Mouse (Mus musculus): ENCODE data around the gene Ier5. TPM values are rescaled to one million over a fixed set of nuclear protein-coding genes. Genes with fewer than 3 reads are reported as not detected.

The Ier5 gene
- total and polyA plus RNA-seq, 2 experiments, result 2.6 to 2.8 TPM

DNA sequence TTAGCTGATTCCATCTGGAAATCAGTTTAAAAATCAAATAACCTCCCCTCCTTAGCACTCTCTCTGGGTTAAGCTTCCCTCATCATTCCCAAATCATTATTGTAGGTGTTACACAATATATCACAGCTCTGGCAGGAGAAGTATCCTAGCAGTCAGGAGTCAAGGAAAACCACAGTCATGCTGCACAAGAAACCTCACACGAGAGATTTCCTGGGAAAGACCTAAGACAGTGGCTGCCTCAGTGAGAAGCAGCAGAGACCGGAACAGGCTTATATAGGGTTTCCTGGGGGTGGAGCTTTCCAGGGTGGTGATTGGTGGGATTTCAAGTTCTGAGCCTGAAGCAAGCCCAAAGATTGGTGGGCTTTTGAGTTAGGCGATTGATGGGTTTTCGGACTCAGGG lies 11.4 kb downstream of the Ier5 start:
- no peak for DNase-seq (ENCODE audit: extremely low read depth, low read depth, low spot score)
- 95% methylated on average over 4 of the region's 4 CpGs for WGBS
- Histone ChIP-seq H3K4me3 (ENCODE audit: insufficient read depth, low read depth, low read length) (no peak overlapping the region), H3K27me3 (ENCODE audit: control insufficient read depth, insufficient read depth, low read length) (no peaks in the 10 kb centered on the region), H3K9ac (ENCODE audit: low read depth, low read length) (no peak overlapping the region), H3K79me2 (ENCODE audit: control insufficient read depth, insufficient read depth, low read length) (no peaks in the 10 kb centered on the region), H3K27ac (replicated peaks; ENCODE audit: insufficient read depth, low read depth, low read length) (no peak overlapping the region), H3K4me1 (ENCODE audit: control insufficient read depth, insufficient read depth, low read length) (peaks cover 15% of the 10 kb centered on the region), H3K36me3 (ENCODE audit: control insufficient read depth, insufficient read depth, low read length) (no peaks in the 10 kb centered on the region)
- TF ChIP-seq POLR2A (IDR thresholded peaks at IDR 0.05; ENCODE audit: extremely low read depth, insufficient read depth, low read length), result no peak
- no peak for TF ChIP-seq CTCF (IDR thresholded peaks at IDR 0.05; ENCODE audit: low read depth, low read length)

- Histone ChIP-seq H3K36me3 (ENCODE audit: control insufficient read depth, insufficient read depth, low read length) (no peaks in the 10 kb centered on the region), H3K27ac (replicated peaks; ENCODE audit: insufficient read depth, low read depth, low read length) (peak overlapping the region; percentile 23; the same call in 1 of the 2 replicates), H3K9ac (ENCODE audit: low read depth, low read length) (no peak overlapping the region), H3K4me1 (ENCODE audit: control insufficient read depth, insufficient read depth, low read length) (peaks cover 17% of the 10 kb centered on the region), H3K79me2 (ENCODE audit: control insufficient read depth, insufficient read depth, low read length) (no peaks in the 10 kb centered on the region), H3K4me3 (ENCODE audit: insufficient read depth, low read depth, low read length) (no peak overlapping the region), H3K27me3 (ENCODE audit: control insufficient read depth, insufficient read depth, low read length) (no peaks in the 10 kb centered on the region)
- no peak for DNase-seq (ENCODE audit: extremely low read depth, low read depth, low spot score)
- TF ChIP-seq CTCF (IDR thresholded peaks at IDR 0.05; ENCODE audit: low read depth, low read length), result no peak
- TF ChIP-seq POLR2A (IDR thresholded peaks at IDR 0.05; ENCODE audit: extremely low read depth, insufficient read depth, low read length), result no peak
- WGBS, result 60% methylated on average over 4 of the region's 4 CpGs
Observed at GRCm38 (mm10) chr1:155086893-155087292, 12.5 kb downstream of the Ier5 start.

- Histone ChIP-seq H3K9ac (ENCODE audit: low read depth, low read length) (no peak overlapping the region), H3K36me3 (ENCODE audit: control insufficient read depth, insufficient read depth, low read length) (no peaks in the 10 kb centered on the region), H3K79me2 (ENCODE audit: control insufficient read depth, insufficient read depth, low read length) (no peaks in the 10 kb centered on the region), H3K27me3 (ENCODE audit: control insufficient read depth, insufficient read depth, low read length) (no peaks in the 10 kb centered on the region), H3K4me1 (ENCODE audit: control insufficient read depth, insufficient read depth, low read length) (peaks cover 20% of the 10 kb centered on the region), H3K27ac (replicated peaks; ENCODE audit: insufficient read depth, low read depth, low read length) (peak overlapping the region; percentile 23; the same call in 1 of the 2 replicates), H3K4me3 (ENCODE audit: insufficient read depth, low read depth, low read length) (no peak overlapping the region)
- 60% methylated on average over 7 of the region's 7 CpGs for WGBS
- TF ChIP-seq CTCF (IDR thresholded peaks at IDR 0.05; ENCODE audit: low read depth, low read length), result no peak
- no peak for TF ChIP-seq POLR2A (IDR thresholded peaks at IDR 0.05; ENCODE audit: extremely low read depth, insufficient read depth, low read length)
- DNase-seq (ENCODE audit: extremely low read depth, low read depth, low spot score), result no peak
Observed at GRCm38 (mm10) chr1:155086416-155086815, 13.0 kb downstream of the Ier5 start.

DNA sequence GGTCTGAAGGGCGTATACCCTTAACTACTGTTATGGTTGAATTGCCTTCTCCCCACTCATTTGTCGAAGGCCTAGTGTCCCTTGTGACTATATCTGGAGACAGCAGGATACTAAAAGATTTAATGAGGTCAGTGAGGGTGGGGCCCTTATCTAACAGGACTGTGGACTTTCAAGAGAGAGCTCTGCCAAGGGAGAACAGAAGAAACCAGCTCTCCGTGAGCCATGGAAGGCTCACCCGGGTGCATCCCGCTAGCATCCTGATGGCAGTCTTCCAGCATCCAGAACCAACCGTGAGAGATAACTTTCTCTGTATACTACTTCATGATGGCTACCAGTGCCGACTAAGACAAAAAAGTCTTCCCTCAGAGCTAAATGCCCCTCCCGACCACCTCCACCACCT lies 14.6 kb downstream of the Ier5 start:
- peak; percentile 68 for DNase-seq (ENCODE audit: extremely low read depth, low read depth, low spot score)
- TF ChIP-seq CTCF (IDR thresholded peaks at IDR 0.05; ENCODE audit: low read depth, low read length) (no peak), POLR2A (IDR thresholded peaks at IDR 0.05; ENCODE audit: extremely low read depth, insufficient read depth, low read length) (no peak)
- peak overlapping the region; percentile 53 for H3K27ac ChIP-seq (replicated peaks; ENCODE audit: insufficient read depth, low read depth, low read length)
- no peaks in the 10 kb centered on the region for H3K27me3 ChIP-seq (ENCODE audit: control insufficient read depth, insufficient read depth, low read length)
- no peaks in the 10 kb centered on the region for H3K36me3 ChIP-seq (ENCODE audit: control insufficient read depth, insufficient read depth, low read length)
- H3K4me1 ChIP-seq (ENCODE audit: control insufficient read depth, insufficient read depth, low read length), result peaks cover 20% of the 10 kb centered on the region
- no peaks in the 10 kb centered on the region for H3K79me2 ChIP-seq (ENCODE audit: control insufficient read depth, insufficient read depth, low read length)
- WGBS, result 30% methylated on average over 8 of the region's 8 CpGs
- H3K4me3 ChIP-seq (ENCODE audit: insufficient read depth, low read depth, low read length), result no peak overlapping the region
- H3K9ac ChIP-seq (ENCODE audit: low read depth, low read length), result no peak overlapping the region

GRCm38 (mm10) chr1:155083271-155084265 lies 15.9 kb downstream of the Ier5 start:
- no peaks in the 10 kb centered on the region for H3K27me3 ChIP-seq (ENCODE audit: control insufficient read depth, insufficient read depth, low read length)
- TF ChIP-seq POLR2A (IDR thresholded peaks at IDR 0.05; ENCODE audit: extremely low read depth, insufficient read depth, low read length) (peak; percentile 68), CTCF (IDR thresholded peaks at IDR 0.05; ENCODE audit: low read depth, low read length) (no peak)
- DNase-seq (ENCODE audit: extremely low read depth, low read depth, low spot score), result peak; percentile 97

GRCm38 (mm10) chr1:155082965-155083268 lies 16.5 kb downstream of the Ier5 start:
- peak overlapping the region; percentile 35; the same call in 1 of the 2 replicates for H3K4me3 ChIP-seq (ENCODE audit: insufficient read depth, low read depth, low read length)
- no peak for DNase-seq (ENCODE audit: extremely low read depth, low read depth, low spot score)
- H3K27me3 ChIP-seq (ENCODE audit: control insufficient read depth, insufficient read depth, low read length), result no peaks in the 10 kb centered on the region
- H3K4me1 ChIP-seq (ENCODE audit: control insufficient read depth, insufficient read depth, low read length), result peaks cover 17% of the 10 kb centered on the region
- H3K79me2 ChIP-seq (ENCODE audit: control insufficient read depth, insufficient read depth, low read length), result no peaks in the 10 kb centered on the region
- 1% methylated on average over 18 of the region's 18 CpGs for WGBS
- peak overlapping the region; percentile 72 for H3K9ac ChIP-seq (ENCODE audit: low read depth, low read length)
- H3K36me3 ChIP-seq (ENCODE audit: control insufficient read depth, insufficient read depth, low read length), result no peaks in the 10 kb centered on the region
- no peak for TF ChIP-seq CTCF (IDR thresholded peaks at IDR 0.05; ENCODE audit: low read depth, low read length)
- peak overlapping the region; percentile 11 for H3K27ac ChIP-seq (replicated peaks; ENCODE audit: insufficient read depth, low read depth, low read length)

More at GRCm38 (mm10) chr1:155083271-155084265, 15.9 kb downstream of the Ier5 start:
- Histone ChIP-seq H3K4me3 (ENCODE audit: insufficient read depth, low read depth, low read length) (peak overlapping the region; percentile 67), H3K4me1 (ENCODE audit: control insufficient read depth, insufficient read depth, low read length) (peaks cover 17% of the 10 kb centered on the region), H3K27ac (replicated peaks; ENCODE audit: insufficient read depth, low read depth, low read length) (peak overlapping the region; percentile 96), H3K79me2 (ENCODE audit: control insufficient read depth, insufficient read depth, low read length) (no peaks in the 10 kb centered on the region), H3K9ac (ENCODE audit: low read depth, low read length) (peak overlapping the region; percentile 81), H3K36me3 (ENCODE audit: control insufficient read depth, insufficient read depth, low read length) (no peaks in the 10 kb centered on the region)
- under 1% methylated on average over 56 of the region's 77 CpGs for WGBS

Measured in liver, adult 2 months (tissue).